Mouse (Mus musculus): ENCODE data around the gene Ctnnbip1.

GRCm38 (mm10) chr4:149525811-149526210 lies 7.8 kb downstream of the Ctnnbip1 start:
- no peak for TF ChIP-seq POLR2A (IDR thresholded peaks at IDR 0.05; ENCODE audit: low read depth, low read length)
- TF ChIP-seq CTCF (IDR thresholded peaks at IDR 0.05; ENCODE audit: extremely low read depth, insufficient read length, insufficient replicate concordance, low read depth, low read length), result no peak

Data from small intestine, adult 2 months (tissue).